Mouse (Mus musculus): ENCODE data around the gene Akap6. TPM values are rescaled to one million over a fixed set of nuclear protein-coding genes. Genes with fewer than 3 reads are reported as not detected.

The Akap6 gene
- polyA plus RNA-seq, 1 experiment from 2014 or later = 29.1 TPM

DNA sequence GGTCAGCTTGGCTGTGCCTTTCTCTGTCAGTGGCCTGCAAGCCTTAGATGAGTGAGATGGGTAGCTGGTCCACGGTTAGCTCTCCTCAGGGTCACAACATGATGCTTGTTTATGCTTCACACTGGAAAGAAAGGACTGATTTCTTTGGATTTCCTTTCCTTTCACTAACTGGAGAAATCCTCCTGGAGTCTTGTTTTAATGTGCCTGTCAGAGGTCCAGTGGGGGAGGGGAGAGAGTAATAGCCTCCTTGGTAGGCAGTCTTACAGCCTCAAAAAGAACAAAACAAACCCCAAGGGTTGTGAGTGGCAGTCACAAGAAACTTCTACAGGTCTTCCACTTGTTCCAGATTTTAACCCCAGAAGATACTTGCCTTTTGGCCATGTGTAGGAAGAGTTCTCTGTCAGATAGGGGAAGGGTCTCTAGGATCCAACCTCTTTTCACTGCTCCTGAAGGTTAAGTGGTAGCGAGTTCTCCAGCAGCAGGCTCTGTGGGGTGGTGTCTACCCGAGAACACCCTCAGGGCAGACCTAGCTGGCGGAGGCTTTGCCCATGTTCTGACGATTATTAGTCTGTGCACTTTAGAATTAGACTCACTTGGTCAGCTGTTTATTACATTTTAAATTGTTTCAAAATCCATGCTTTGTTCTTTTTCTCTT, 780 bp upstream of the Akap6 start:
- Histone ChIP-seq H3K27me3 (replicated peaks) (no peaks in the 10 kb centered on the region), H3K9ac (peak overlapping the region; percentile 70), H3K9me3 (no peaks in the 10 kb centered on the region), H3K36me3 (replicated peaks) (no peaks in the 10 kb centered on the region), H3K27ac (peak overlapping the region; percentile 92), H3K4me2 (peak overlapping the region; percentile 68), H3K4me3 (peak overlapping the region; percentile 49), H3K4me1 (peaks cover 32% of the 10 kb centered on the region)
- peak; percentile 61; the same call in 1 of the 2 replicates for ATAC-seq (replicated peaks)
- 8% methylated on average over 5 of the region's 5 CpGs for WGBS

DNA sequence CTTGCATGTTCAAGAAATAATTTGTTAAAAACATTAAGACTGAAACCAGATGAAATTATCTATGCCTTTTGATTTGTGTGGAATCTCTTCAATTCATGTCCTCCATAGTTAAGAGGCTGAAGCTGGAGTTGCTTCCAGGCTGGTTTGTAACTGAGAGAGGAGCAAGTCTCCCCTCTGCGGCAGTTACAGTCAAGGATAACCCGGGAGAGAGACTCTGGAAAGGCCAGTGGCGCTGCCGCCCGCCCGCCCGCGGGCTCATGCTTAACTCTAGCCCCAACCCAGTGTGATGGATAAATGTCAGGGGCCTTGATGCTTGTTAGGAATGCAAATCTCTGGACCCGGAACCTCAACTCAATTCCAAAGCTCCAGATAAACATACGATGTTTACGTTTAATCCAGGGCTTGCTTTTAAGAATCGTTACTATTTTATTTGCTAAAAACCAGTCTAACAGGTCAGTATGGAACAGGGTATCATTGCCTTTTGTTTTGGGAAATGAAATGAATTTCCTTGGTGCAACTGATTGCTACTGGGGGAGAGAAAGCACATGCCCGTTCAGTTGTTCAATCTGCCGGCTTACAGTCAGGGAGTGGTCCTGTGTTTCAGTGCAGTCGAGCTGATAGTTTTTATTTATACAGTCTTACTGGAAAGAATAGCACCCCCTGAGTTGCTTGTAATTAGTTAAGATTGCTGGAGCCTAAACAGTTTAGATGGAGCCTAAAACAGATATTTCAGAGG, 946 bp downstream of the Akap6 start:
- peaks cover 49% of the 10 kb centered on the region for H3K4me1 ChIP-seq
- peak overlapping the region; percentile 49 for H3K4me3 ChIP-seq
- peak overlapping the region; percentile 68 for H3K4me2 ChIP-seq
- no peaks in the 10 kb centered on the region for H3K9me3 ChIP-seq
- H3K9ac ChIP-seq = peak overlapping the region; percentile 70
- peak; percentile 63 for ATAC-seq (replicated peaks)
- H3K27me3 ChIP-seq (replicated peaks) = no peaks in the 10 kb centered on the region
- H3K27ac ChIP-seq = peak overlapping the region; percentile 92
- H3K36me3 ChIP-seq (replicated peaks) = no peaks in the 10 kb centered on the region
- WGBS = 6% methylated on average over 15 of the region's 15 CpGs

DNA sequence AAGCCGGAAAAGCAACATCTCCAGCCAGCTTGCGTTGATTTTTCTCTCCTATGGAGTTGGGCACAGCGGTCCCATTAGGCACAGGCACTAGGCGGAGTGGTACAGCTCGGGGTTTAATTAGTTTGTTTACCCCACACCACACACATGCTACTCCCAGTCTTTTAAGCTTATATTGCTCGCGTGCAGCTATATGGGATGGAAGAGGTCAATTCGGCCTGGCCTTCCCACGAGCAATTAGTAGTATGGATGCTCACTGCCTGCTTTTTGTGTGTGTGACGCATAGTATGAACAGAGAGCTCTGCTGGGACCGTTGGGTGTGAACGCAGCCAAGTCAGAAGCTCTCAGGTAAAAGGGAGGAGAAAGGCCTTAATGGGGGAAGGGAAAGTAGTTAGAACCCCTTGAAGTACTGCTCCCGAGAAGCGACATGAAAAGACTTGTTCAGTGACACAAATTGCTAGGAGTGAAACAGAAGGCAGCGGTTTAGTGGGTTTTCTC, 1.6 kb downstream of the Akap6 start:
- no peaks in the 10 kb centered on the region for H3K27me3 ChIP-seq (replicated peaks)
- peak overlapping the region; percentile 70 for H3K9ac ChIP-seq
- no peaks in the 10 kb centered on the region for H3K9me3 ChIP-seq
- peak overlapping the region; percentile 49 for H3K4me3 ChIP-seq
- peak; percentile 38 for ATAC-seq (replicated peaks)
- WGBS = 6% methylated on average over 15 of the region's 15 CpGs
- H3K4me2 ChIP-seq = peak overlapping the region; percentile 68
- H3K4me1 ChIP-seq = peaks cover 51% of the 10 kb centered on the region
- peak overlapping the region; percentile 92 for H3K27ac ChIP-seq
- H3K36me3 ChIP-seq (replicated peaks) = no peaks in the 10 kb centered on the region

DNA sequence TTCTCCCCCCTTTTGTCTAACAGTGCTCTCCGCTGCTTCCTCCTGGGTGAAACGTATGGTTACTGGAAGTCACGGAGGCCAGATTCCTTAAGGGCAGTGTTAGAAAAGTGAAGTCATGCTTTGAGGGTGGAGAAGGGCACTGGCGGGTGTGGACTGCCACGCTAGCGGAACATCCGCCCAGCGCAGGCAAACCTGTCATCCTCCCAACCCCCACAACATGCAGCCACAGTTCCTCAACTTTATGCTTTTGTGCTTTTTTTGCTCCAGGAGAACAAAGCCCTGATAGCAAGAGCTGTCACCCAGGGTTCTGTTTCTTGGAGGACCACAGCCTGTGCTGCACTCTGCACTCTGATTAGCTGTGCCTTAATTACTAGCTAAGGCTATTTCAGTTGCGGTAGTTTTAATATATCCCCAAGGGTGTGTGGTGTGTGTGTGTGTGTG, 2.0 kb downstream of the Akap6 start:
- Histone ChIP-seq H3K9me3 (no peaks in the 10 kb centered on the region), H3K9ac (peak overlapping the region; percentile 70), H3K27ac (peak overlapping the region; percentile 92), H3K36me3 (replicated peaks) (no peaks in the 10 kb centered on the region), H3K4me1 (peaks cover 51% of the 10 kb centered on the region), H3K27me3 (replicated peaks) (no peaks in the 10 kb centered on the region), H3K4me3 (peak overlapping the region; percentile 49), H3K4me2 (peak overlapping the region; percentile 68)
- peak; percentile 19; the same call in 1 of the 2 replicates for ATAC-seq (replicated peaks)
- WGBS = 5% methylated on average over 9 of the region's 9 CpGs

DNA sequence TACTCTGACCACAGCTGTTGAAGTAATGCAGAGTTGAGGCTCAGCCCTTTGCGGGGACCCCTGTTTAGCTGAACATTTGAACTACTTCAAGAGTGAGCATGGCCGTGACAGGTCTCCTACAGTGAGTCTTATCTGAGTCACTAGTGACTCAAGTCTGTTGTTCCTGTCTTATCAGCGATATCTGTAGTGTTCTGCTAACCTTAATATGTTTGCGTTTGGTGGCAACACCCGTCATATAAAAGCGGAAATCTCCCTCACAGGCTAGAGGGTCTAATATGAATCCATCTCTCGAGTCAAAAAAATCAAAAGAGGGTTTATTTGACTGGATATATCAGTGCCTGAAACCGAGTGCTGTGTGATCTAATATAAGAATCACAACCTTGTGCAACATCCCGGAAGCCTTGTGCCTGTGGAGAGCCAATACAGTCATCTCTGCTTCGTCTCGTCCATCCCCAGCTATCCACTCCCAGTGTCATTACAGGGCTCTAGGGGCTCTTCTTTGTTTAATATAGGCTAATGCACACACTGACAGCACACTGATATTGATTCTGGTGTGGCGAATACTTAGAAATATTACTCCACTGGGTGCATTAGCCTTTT, 3.3 kb downstream of the Akap6 start:
- Histone ChIP-seq H3K27ac (no peak overlapping the region), H3K9ac (no peak overlapping the region), H3K4me1 (peaks cover 49% of the 10 kb centered on the region), H3K4me3 (peak overlapping the region; percentile 49), H3K36me3 (replicated peaks) (no peaks in the 10 kb centered on the region), H3K27me3 (replicated peaks) (no peaks in the 10 kb centered on the region), H3K9me3 (no peaks in the 10 kb centered on the region), H3K4me2 (peak overlapping the region; percentile 68)
- ATAC-seq (replicated peaks) = no peak
- WGBS = 74% methylated on average over 12 of the region's 12 CpGs

DNA sequence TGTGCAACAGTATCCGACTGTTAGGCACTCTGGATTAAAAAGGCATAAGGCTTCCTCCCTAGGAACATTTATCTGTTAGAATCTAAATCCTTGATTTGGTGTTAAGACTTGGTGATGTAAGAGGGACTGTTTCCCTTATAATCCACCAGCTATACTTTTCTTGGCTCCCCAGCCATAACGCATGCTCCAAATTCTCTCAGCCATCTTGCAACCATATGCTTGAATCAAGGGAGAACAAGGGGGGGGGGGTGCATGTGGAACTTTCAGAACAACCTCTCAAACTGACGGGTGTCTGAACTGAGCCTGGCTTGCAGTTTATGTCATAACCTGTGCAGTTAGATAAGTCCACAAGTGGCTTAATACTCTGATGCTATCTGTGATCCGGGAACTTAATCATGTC, 4.9 kb downstream of the Akap6 start:
- H3K9ac ChIP-seq = no peak overlapping the region
- H3K27me3 ChIP-seq (replicated peaks) = no peaks in the 10 kb centered on the region
- ATAC-seq (replicated peaks) = no peak
- WGBS = 67% methylated on average over 4 of the region's 4 CpGs
- no peak overlapping the region for H3K4me2 ChIP-seq
- H3K4me1 ChIP-seq = peaks cover 37% of the 10 kb centered on the region
- H3K36me3 ChIP-seq (replicated peaks) = no peaks in the 10 kb centered on the region
- no peaks in the 10 kb centered on the region for H3K9me3 ChIP-seq
- no peak overlapping the region for H3K4me3 ChIP-seq
- H3K27ac ChIP-seq = no peak overlapping the region

DNA sequence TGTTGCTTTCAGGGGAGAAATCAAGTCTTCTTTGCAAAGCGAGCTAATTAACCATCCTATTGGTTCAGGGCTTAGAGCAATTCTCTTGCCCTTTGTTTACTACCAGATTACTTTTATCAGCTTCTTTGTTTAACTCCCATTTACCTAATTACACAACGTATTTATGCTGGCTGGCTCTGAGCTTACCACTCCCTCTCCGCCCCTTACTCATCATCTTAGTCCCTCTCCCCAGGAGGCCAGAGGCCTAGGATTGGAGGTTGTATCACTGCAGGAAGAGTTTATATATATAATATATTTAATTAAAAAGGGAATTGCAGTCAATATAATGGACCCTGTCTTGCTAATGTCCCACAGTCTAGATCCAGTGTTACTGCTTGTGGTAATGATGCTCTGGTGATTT, 5.6 kb downstream of the Akap6 start:
- Histone ChIP-seq H3K27me3 (replicated peaks) (no peaks in the 10 kb centered on the region), H3K4me2 (no peak overlapping the region), H3K9ac (no peak overlapping the region), H3K4me3 (no peak overlapping the region), H3K36me3 (replicated peaks) (no peaks in the 10 kb centered on the region), H3K27ac (no peak overlapping the region), H3K9me3 (no peaks in the 10 kb centered on the region), H3K4me1 (peaks cover 37% of the 10 kb centered on the region)
- 50% methylated on average over 3 of the region's 3 CpGs for WGBS
- no peak for ATAC-seq (replicated peaks)

DNA sequence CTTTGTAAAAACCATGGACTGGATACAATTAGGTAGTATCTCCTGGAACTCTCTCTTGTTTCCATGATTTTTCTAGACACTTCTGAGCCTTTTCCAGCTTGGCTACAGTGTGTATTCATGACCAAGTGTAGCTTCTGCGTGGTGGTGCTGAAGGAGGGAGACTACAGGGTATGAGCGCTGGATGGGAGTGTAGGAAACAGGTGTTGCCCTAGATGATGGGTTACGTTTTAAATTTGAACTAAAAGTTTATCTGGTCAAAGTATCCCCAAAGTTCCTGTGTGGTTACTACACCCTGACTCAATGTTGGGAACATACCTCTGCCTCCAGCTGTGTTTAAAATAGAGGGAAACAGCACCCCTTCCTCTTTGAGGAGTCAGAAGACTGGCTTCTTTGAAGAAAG, 12.2 kb downstream of the Akap6 start:
- H3K27me3 ChIP-seq (replicated peaks) = no peaks in the 10 kb centered on the region
- H3K4me3 ChIP-seq = no peak overlapping the region
- H3K4me2 ChIP-seq = no peak overlapping the region
- no peaks in the 10 kb centered on the region for H3K4me1 ChIP-seq
- 90% methylated on average over 3 of the region's 3 CpGs for WGBS
- no peak for ATAC-seq (replicated peaks)
- H3K9me3 ChIP-seq = no peaks in the 10 kb centered on the region
- no peaks in the 10 kb centered on the region; the same call in 1 of the 2 replicates for H3K36me3 ChIP-seq (replicated peaks)
- H3K9ac ChIP-seq = no peak overlapping the region
- no peak overlapping the region for H3K27ac ChIP-seq

DNA sequence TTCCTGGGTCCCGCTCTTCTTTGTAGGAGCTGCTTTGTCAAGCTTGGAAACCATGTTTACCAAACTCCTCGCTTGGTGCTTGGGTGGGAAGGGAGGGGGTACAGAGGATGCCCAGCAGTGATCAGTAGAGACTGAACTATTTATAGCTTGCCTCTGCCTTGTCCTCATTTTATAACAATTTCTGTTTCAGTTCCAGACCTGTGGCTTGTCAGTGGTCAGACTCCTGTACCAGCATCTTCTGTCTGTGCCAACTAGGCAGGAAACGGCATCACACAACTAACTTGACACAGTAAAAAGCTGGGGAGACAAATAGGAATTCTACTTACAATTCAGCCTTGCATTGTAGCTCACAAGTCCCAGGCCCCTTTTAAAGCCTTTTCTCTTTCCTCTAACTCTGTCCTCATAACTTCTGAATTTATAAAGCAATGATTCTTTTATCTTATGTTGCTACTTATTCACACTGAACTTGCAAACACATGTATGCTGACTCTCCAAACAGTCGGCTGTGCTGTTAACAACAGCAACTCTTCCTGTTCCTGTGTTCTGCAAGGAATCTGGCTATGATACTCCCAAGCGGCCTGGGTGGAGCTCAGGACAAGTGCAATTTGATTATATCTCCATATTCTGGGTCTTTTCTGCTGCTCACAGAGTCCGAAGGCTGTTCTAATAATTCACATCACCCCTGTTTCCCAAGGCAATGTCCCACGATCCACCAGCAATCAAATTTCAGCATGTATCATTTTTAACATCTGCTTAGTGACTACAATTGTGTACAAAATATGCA, 12.9 kb downstream of the Akap6 start:
- Histone ChIP-seq H3K27ac (no peak overlapping the region), H3K27me3 (replicated peaks) (no peaks in the 10 kb centered on the region), H3K9me3 (no peaks in the 10 kb centered on the region), H3K4me2 (no peak overlapping the region), H3K36me3 (replicated peaks) (no peaks in the 10 kb centered on the region; the same call in 1 of the 2 replicates), H3K4me3 (no peak overlapping the region), H3K4me1 (no peaks in the 10 kb centered on the region), H3K9ac (no peak overlapping the region)
- WGBS = 81% methylated on average over 7 of the region's 7 CpGs
- no peak for ATAC-seq (replicated peaks)

DNA sequence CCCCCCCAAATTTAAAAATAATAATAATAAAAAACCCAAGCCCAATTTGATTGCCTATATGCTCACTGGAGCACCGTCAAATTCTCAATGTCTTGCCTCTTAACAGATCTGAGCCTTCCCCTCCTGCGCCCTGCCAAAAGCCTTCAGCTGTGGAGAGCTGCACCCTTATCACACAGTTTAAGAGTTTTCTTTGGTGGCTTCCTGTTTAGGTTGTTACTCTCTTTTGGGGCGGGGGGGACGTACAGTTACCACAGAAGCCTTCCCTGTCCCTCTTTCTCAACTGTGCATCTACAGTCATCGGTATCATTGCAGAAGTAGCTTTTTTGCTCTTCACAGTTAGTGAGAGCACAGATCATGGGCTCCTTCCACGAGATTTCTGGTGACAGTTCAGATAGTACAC, 19.2 kb downstream of the Akap6 start:
- no peaks in the 10 kb centered on the region; the same call in 1 of the 2 replicates for H3K36me3 ChIP-seq (replicated peaks)
- no peaks in the 10 kb centered on the region for H3K9me3 ChIP-seq
- ATAC-seq (replicated peaks) = no peak
- no peak overlapping the region for H3K27ac ChIP-seq
- H3K4me2 ChIP-seq = no peak overlapping the region
- H3K4me3 ChIP-seq = no peak overlapping the region
- no peak overlapping the region for H3K9ac ChIP-seq
- H3K27me3 ChIP-seq (replicated peaks) = no peaks in the 10 kb centered on the region
- WGBS = 92% methylated on average over 6 of the region's 6 CpGs
- no peaks in the 10 kb centered on the region for H3K4me1 ChIP-seq

DNA sequence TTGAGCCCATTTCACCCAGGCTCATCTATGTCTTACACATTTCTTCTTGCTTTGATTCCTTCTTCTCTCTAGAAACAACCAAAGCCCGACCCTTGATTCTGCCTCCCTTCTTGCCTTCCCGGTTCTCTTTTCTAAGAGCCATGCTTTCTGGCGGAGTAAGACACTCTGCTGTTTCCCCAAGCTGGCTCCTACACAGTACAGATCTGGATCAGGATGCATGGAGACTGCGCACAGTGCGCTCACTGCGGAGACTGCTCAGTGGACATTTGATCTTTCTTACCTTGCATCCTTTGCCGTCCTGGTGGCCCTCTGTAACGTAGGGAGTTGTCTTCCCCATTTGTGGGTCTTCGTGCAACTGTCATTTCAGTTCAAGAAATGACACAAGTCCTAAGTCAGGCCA, 20.0 kb downstream of the Akap6 start:
- no peak overlapping the region for H3K9ac ChIP-seq
- no peaks in the 10 kb centered on the region for H3K4me1 ChIP-seq
- H3K4me3 ChIP-seq = no peak overlapping the region
- H3K4me2 ChIP-seq = no peak overlapping the region
- no peaks in the 10 kb centered on the region; the same call in 1 of the 2 replicates for H3K36me3 ChIP-seq (replicated peaks)
- no peak for ATAC-seq (replicated peaks)
- H3K9me3 ChIP-seq = no peaks in the 10 kb centered on the region
- WGBS = 91% methylated on average over 9 of the region's 9 CpGs
- no peaks in the 10 kb centered on the region for H3K27me3 ChIP-seq (replicated peaks)
- H3K27ac ChIP-seq = no peak overlapping the region

DNA sequence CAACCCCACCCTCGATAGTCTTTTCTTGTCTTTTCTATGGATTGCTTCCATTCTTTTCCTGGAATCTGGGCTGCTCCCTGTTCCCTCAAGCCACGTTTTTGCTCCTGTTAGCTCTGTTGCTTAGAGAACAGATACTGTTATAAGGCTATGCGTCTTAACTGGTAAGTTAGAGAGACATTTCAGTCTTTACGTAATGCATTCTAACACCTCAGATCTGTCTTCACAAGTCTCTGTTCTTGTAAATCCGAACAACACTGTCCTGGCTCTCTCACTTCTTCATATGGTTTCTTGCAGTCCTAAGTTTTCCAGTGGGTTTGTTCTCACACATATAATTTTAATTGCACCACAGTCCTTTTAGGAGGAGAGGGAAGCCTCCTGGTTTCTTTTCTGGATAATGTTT, 20.5 kb downstream of the Akap6 start:
- ATAC-seq (replicated peaks) = no peak
- 86% methylated on average over 5 of the region's 5 CpGs for WGBS

More for the DNA sequence above, 20.5 kb downstream of the Akap6 start:
- Histone ChIP-seq H3K9ac (no peak overlapping the region), H3K27me3 (replicated peaks) (no peaks in the 10 kb centered on the region), H3K4me2 (no peak overlapping the region), H3K4me3 (no peak overlapping the region), H3K4me1 (no peaks in the 10 kb centered on the region), H3K9me3 (no peaks in the 10 kb centered on the region), H3K36me3 (replicated peaks) (no peaks in the 10 kb centered on the region; the same call in 1 of the 2 replicates), H3K27ac (no peak overlapping the region)

Data from midbrain, embryonic 15.5 days (tissue).